Mouse (Mus musculus) inflammation-experienced regulatory T-cells, adult 6 months (primary cell): Measurements from ENCODE around the gene Tub. TPM values are rescaled to one million over a fixed set of nuclear protein-coding genes. Genes with fewer than 3 reads are reported as not detected.

ENCODE experiments used
- ATAC-seq: one replicate; pipeline ENCODE4 v1.8.0; 2017
- polyA plus RNA-seq, 3 experiments: library from polyadenylated mRNA; unstranded; fragments of 100-300 nt; shearing (Covaris generic); gene quantifications; one replicate each; pipeline ENCODE4 v1.2.1; 2017

Gene Tub
- polyA plus RNA-seq, 3 experiments from 2014 or later = 0.26 to 0.55 (median 0.52) TPM

DNA sequence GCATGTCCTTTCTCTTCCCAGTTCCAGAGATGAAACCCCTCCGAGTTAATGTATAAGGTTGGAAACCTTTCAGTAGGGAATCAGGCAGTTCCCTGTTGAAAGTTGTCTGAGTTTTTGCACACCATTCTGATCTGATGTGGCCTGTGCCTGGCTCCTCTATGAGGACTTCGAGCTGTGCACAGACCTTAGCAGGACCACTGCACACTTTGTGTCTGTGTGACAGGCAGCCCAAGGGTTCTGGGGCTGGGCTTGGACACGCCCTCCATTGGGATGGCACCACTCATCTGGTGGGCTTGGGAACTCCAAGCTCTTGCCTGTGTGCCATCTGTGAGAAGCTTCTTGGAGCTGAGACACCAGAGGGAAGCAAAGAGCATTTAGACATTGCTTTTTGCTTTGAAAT lies 81.2 kb downstream of the Tub start:
- ATAC-seq = no peak

DNA sequence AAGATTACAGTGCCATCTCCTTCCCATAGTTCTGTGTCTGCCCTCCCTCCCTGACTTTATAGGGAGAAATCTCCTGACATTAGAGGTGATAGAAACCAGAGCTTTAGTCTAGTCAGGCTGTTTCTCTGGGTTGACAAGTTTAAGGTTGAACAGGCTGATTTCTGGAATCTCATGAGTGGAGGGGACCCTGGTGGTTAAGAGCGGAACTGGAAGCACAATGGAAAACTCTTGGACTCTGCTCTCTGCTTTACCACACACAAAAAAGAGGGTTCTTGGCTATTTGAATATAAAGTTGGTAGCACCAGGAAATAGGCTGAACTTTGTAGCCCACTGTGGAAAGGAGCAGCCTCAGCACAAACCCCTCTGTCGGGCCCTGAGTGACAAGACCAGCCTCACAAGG lies 81.9 kb downstream of the Tub start:
- no peak for ATAC-seq

DNA sequence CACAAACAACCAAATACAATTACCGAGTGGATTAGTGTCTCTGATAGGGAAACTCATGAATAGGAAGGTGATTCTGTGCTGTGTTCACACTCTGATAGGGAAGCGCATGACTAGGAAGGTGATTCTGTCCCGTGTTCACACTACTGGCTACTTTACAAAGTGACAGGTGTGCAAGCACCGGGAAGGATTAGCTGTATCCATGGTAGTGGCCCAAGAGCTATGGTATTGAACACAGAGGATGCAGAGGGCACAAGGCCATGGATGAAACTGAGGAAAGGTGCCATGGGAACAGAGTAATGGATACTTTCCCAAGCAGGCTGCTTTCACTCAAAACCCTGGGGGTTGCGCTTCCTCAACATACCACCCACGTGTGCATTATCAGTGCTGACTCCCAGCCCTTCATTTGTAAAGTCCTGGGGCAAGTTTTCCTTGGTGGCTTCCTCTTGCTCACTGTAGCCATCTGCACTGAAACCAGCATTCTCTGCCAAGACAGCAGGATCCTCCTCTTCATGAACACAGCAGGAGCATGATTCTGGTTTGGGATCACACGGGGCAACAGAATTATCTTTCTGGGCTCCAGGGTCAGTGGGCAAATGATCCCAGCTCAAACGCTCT lies 88.1 kb downstream of the Tub start:
- ATAC-seq = no peak

DNA sequence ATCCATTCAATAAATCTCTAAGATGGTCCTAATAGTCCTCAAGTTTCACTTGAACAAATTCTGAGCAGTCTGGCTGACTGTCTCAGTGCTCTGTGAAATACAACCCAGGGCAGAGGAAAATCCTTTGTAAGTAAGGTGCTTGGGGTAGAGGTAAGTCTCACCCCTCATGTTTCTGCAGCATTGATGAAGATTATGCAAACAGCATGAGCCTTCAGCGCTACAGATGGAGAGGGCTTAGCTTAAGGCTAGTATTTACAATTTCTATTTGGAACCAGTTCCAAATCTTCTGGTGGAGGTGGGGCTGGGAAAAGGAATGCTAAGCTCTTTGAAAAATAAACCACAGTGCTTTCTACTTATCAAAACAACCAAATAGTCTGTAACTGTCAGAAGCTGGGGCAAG lies 88.8 kb downstream of the Tub start:
- ATAC-seq = no peak

DNA sequence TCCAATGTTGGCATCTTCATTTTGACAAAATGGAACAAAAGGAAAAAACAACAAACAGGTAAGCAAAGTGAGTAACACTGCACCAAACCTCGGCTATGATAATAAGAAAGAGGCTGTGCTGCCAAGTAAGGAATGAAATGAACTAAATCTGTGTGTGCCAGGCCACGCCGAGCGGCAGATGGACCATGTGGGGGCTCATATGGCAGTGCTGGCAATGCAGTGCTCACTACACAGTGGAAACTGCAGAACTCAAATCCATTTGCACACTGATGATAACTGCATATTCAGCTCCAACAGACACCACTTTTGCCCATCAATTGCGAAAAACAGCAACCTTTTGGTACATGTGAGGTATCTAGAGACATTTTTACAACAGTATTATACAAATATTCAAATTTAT lies 89.3 kb downstream of the Tub start:
- no peak for ATAC-seq

DNA sequence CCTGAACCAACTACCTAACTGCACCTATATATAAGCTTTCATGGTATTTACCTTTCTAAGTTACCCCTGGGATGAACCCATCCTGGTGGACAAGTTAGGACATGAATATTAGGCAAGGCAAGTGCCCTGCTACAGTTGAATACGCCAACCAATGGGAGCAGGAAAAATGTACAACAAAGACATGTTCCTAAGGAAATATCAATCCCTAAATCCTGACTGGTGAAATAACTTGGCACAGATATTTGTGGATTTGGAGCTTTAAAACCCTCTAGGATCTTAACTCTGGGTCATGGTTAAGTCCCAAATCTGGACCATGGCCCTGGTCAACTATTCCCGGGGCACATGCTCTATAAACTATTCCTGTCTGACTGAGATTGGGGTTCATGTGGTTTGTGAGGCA lies 95.7 kb downstream of the Tub start:
- no peak for ATAC-seq

DNA sequence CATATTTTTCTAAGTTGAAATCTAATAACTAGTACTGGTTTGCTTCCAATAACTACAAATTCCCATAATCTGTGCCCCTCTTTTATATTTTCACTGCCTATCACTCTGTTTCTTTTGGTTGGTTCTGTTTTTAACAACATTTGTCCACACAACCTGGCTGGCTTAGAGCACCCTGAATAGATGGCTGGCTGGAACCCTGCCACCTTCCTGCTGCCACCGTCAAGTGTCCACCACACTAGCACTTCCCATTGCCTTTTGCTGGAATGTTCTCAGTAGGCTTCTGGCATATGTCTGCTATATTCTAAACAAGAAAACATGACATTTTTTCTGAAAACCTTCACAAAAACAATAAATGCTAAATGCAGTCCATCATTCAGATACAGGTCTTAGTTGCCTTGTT lies 100.7 kb downstream of the Tub start:
- no peak for ATAC-seq

DNA sequence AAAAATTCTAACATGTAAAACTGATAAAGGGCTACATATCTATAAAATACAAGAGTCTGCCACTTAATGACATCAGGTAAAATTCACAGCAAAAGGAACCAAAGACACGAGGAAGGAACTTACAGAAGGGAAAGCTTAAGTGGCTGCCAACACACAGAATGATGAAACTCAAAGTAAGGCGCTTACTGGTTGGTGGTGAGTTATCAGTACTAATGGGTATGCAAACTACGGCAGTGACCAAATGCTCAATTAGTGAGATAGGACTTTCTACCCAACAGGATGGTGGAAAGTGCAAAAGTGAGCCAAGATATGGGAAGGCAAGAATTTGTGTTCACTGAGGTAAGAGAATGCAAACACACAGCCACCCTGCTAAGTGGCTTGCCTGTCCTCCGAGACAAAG lies 109.4 kb downstream of the Tub start:
- ATAC-seq = no peak

DNA sequence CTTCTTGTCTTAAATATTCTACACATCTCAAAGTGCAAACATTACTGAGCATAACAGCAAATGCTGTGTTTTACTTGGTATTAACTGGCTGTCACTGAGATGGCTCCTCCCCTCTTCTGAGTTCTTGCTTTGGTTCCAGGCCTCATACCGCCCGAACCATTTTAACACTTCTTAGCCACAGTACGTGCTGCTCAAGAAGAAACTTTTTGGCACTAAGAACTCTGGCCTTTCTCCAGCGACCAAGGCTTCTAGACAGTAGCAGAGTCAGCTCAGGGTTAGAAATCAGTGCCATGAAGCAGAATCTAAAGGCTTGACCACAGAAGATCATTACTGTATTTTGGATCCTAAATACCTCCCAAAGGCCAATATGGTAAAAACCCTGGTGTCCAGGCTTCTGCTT lies 119.5 kb downstream of the Tub start:
- ATAC-seq = no peak

DNA sequence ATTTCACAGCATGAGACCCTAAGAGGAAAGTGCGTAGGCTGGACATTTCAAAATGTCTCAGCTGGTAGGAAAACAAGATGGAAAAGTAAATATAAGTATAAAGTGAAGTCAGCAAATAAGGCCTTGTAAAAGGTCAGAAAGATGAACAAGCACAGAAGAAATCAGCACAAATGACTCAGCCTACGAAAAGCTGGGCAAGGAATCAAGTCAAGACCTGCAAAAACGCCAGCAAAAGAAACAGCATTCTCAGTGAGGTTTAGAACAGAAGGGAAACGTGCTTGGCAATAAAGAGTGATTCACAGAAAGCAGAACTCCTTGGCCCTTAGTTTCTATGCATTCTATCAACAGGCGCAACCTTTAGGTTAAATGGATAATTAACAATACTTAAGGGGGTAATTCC lies 122.2 kb downstream of the Tub start:
- no peak for ATAC-seq

DNA sequence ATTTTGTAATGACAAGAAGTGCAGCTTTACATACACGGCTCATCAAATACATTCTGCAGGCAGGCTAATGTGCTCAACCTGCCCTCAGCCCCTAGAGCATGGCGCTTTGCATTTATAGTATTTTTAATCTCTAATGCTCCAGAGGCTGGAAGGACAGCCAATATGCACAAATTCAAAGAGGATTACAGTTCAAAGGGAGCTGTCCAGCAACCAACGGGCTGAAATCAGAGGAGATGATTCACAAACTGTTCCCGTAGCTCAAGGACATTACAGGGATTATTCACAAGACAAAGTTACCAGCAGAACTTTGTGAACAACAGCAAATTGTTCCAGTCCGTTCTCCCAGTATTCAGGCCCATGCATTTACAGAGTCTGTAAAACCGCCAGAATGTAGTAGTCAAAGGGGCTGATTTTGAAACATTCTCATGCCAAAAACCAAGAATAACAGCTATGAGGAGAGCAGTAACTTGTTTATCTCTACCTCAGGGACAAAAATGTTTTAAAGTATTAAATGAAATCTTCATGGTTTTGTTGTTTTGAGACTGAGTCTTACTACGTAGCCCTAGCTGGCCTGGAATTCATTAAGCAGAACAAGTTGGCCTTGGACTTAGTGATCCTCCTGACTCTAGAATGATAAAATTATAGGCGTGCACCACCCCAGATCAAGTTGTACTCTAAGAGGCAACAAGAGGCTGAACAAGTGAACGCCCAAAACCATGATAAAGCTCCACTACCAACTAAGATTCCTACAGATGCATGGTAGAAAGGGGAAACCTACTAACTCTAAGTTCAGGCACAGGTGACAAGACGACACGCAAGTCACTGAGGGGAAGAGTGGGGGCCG lies 132.4 kb downstream of the Tub start:
- ATAC-seq = no peak

DNA sequence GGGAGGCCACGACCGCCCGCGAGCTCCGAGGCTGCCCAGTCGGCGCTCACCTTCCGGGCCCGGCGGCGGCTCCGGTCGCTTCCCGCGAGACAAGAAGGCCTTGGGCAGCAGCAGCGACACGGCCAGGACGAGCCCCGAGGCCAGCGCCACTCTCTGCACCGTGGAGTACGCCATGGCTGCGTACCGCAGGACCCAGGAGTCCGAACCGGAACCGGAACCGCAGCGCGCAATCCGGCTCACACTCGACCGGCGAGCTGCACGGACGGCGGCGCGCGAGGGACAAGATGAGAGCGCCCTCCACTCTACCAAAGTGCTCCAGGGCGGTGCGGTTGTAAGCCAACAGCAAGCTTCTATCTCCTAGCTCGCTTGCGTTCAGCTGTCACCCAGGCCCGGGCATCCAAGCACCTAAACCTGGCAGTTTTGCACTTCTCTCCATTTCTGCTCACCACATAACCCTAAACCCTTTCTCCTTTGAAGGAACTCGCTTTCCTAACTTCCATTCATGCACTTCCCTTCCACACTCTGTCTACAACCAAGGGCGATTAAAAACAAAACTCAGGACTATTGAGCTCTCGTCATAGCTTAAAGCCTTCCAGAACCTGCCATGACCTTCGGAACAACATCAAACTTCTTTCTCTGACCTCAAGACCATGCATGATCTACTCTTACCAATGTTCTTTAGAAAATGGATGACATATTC lies 133.1 kb downstream of the Tub start, which contains the start of gene Ric3:
Gene Ric3, minus strand, starts transcription at position 219 of the 700 bp plus-strand sequence.
- ATAC-seq = no peak

DNA sequence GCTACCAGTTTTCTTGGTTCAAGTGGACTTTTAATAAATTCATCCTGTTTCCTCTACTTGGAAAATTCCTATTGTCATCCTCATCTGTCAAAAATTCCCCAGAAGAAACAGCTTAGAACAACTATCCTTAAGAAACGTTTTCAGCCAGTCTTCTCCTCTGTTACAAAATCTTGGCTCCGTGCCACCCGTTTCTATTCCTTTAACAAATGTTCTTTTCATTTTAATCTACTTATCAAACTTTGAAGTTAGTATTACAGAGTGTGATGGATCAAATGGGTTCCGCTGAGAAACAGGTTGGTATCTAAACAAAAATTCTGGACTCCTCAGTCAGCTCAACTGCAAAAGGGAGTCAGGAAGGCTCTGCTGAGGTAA lies 133.7 kb downstream of the Tub start:
- ATAC-seq = no peak

Other genes with a start within 250 kb of the Tub start
- not detected for gene Olfr512, start 237.0 kb upstream of the Tub start, polyA plus RNA-seq
- not detected for gene Olfr513, start 199.4 kb upstream of the Tub start, polyA plus RNA-seq
- not detected for gene Olfr514, start 124.3 kb upstream of the Tub start, polyA plus RNA-seq
- not detected for gene Olfr516, start 99.8 kb upstream of the Tub start, polyA plus RNA-seq
- gene Olfr517, start 78.0 kb upstream of the Tub start, polyA plus RNA-seq = not detected
- gene Olfr518, start 65.3 kb upstream of the Tub start, polyA plus RNA-seq = not detected
- gene Olfr519, start 55.9 kb upstream of the Tub start, polyA plus RNA-seq = not detected
- gene Nlrp10, start 20.2 kb upstream of the Tub start, polyA plus RNA-seq = under 1 TPM in 1 of 3 experiments, not detected in 2; 0.17 TPM
- 10 to 100 TPM; 29.7 to 43.3 (median 34.1) TPM for gene Eif3f, start 15.9 kb upstream of the Tub start, polyA plus RNA-seq
- gene Ric3, start 133.0 kb downstream of the Tub start, polyA plus RNA-seq = not detected
- gene Lmo1, start 224.9 kb downstream of the Tub start, polyA plus RNA-seq = not detected